In genomic region chr17:87531411-87532157, GRCm38 (mm10) we compare ENCODE assay signal across 8 mouse cellular contexts.
DNase-seq lines count a peak whose midpoint lies in the region; ATAC-seq and TF ChIP-seq lines count a peak whose summit lies in the region.

No protein-coding gene starts in this region.

- H3K27me3 ChIP-seq in cerebellum, adult 2 months (ENCODE audit: control insufficient read depth, insufficient read depth, low read length): no peaks in the 10 kb centered on the region
- no peaks in the 10 kb centered on the region for H3K27me3 ChIP-seq in intestine, embryonic 16.5 days (replicated peaks; ENCODE audit: control insufficient read depth, insufficient read depth, low read length)
- no peaks in the 10 kb centered on the region; the same call in 1 of the 2 replicates for H3K27me3 ChIP-seq in liver, embryonic 15.5 days
- H3K27me3 ChIP-seq in neural tube, embryonic 11.5 days (ENCODE audit: control insufficient read depth, insufficient read depth, low read length): no peaks in the 10 kb centered on the region

- H3K27ac ChIP-seq in cerebellum, adult 2 months (ENCODE audit: insufficient read depth, low read length): no peak overlapping the region
- H3K27ac ChIP-seq in intestine, embryonic 16.5 days (ENCODE audit: low read length): peak overlapping the region; percentile 78
- peak overlapping the region; percentile 38; the same call in 1 of the 2 replicates for H3K27ac ChIP-seq in liver, embryonic 15.5 days (replicated peaks)
- H3K27ac ChIP-seq in neural tube, embryonic 11.5 days (ENCODE audit: low read depth, low read length): no peak overlapping the region

- DNase-seq in cerebellum, adult 2 months: peak; percentile 15 to 23
- no peak for DNase-seq in cerebellum, adult 11-12 months
- DNase-seq in brain, embryonic 14.5 days (ENCODE audit: low read depth): peak; percentile 60
- DNase-seq in gastrocnemius, postnatal 36 days: peak; percentile 38 to 51
- peak; percentile 39 for DNase-seq in neural tube, embryonic 11.5 days (ENCODE audit: low spot score)
- no peak for DNase-seq in spleen, postnatal 36 days (ENCODE audit: low spot score in 2 of 2)

- peak overlapping the region; percentile 65 for H3K9ac ChIP-seq in intestine, embryonic 16.5 days (ENCODE audit: low read depth, low read length)
- H3K9ac ChIP-seq in liver, embryonic 15.5 days: no peak overlapping the region
- peak overlapping the region; percentile 20 for H3K9ac ChIP-seq in neural tube, embryonic 11.5 days (ENCODE audit: low read length)

- WGBS in cerebellum, adult 2 months: 16% methylated on average over 21 of the region's 21 CpGs
- WGBS in intestine, embryonic 16.5 days: 7% methylated on average over 21 of the region's 21 CpGs
- WGBS in liver, embryonic 15.5 days (ENCODE audit: insufficient replicate concordance): 8% methylated on average over 21 of the region's 21 CpGs
- 4% methylated on average over 21 of the region's 21 CpGs for WGBS in neural tube, embryonic 11.5 days

- peak overlapping the region; percentile 78 for H3K4me3 ChIP-seq in cerebellum, adult 2 months (replicated peaks; ENCODE audit: insufficient read depth, low read depth, low read length)
- H3K4me3 ChIP-seq in intestine, embryonic 16.5 days (ENCODE audit: low read length): peak overlapping the region; percentile 48
- peak overlapping the region; percentile 41 for H3K4me3 ChIP-seq in liver, embryonic 15.5 days (replicated peaks)
- peak overlapping the region; percentile 31 for H3K4me3 ChIP-seq in neural tube, embryonic 11.5 days (ENCODE audit: low read depth, low read length)

- no peak for TF ChIP-seq POLR2A in cerebellum, adult 2 months (IDR thresholded peaks at IDR 0.05; ENCODE audit: borderline replicate concordance, insufficient read depth, low read length)
- no peak for TF ChIP-seq POLR2A in brain, embryonic 14.5 days (IDR thresholded peaks at IDR 0.05; ENCODE audit: borderline replicate concordance, extremely low read depth, insufficient read depth, insufficient read length, poor library complexity, severe bottlenecking)

- peak overlapping the region; percentile 63 for H3K4me2 ChIP-seq in intestine, embryonic 16.5 days (ENCODE audit: low read depth, low read length)
- H3K4me2 ChIP-seq in liver, embryonic 15.5 days: peak overlapping the region; percentile 68
- peak overlapping the region; percentile 57 for H3K4me2 ChIP-seq in neural tube, embryonic 11.5 days (ENCODE audit: low read depth)

- no peaks in the 10 kb centered on the region for H3K9me3 ChIP-seq in intestine, embryonic 16.5 days (ENCODE audit: control insufficient read depth, low read length)
- H3K9me3 ChIP-seq in liver, embryonic 15.5 days (replicated peaks): no peaks in the 10 kb centered on the region
- H3K9me3 ChIP-seq in neural tube, embryonic 11.5 days (ENCODE audit: control insufficient read depth, low read length): no peaks in the 10 kb centered on the region

- ATAC-seq in intestine, embryonic 16.5 days: peak; percentile 73
- peak; percentile 27; the same call in 1 of the 2 replicates for ATAC-seq in liver, embryonic 15.5 days (ENCODE audit: insufficient read depth)
- no peak; the same call in 1 of the 2 replicates for ATAC-seq in neural tube, embryonic 11.5 days (ENCODE audit: insufficient read depth, low FRiP score, low TSS enrichment)

- intact Hi-C loops in gastrocnemius, postnatal 36 days (cut with DNase I): loop anchor here (2.0 kb wide), 2 partner anchors 39 to 85 kb away; partner anchors contain the start of gene Calm2

- TF ChIP-seq CTCF in cerebellum, adult 2 months (IDR thresholded peaks at IDR 0.05; ENCODE audit: borderline replicate concordance, insufficient read depth, low read depth, low read length): no peak
- TF ChIP-seq CTCF in brain, embryonic 14.5 days (IDR thresholded peaks at IDR 0.05; ENCODE audit: borderline replicate concordance, extremely low read depth, insufficient read depth, insufficient read length): no peak

- no peaks in the 10 kb centered on the region for H3K36me3 ChIP-seq in intestine, embryonic 16.5 days (ENCODE audit: control insufficient read depth, insufficient read depth, low read length)
- H3K36me3 ChIP-seq in liver, embryonic 15.5 days (replicated peaks): no peaks in the 10 kb centered on the region
- H3K36me3 ChIP-seq in neural tube, embryonic 11.5 days (ENCODE audit: control insufficient read depth, insufficient read depth, low read length): no peaks in the 10 kb centered on the region

- peaks cover 7% of the 10 kb centered on the region for H3K4me1 ChIP-seq in cerebellum, adult 2 months (ENCODE audit: control insufficient read depth, insufficient read depth, low read length)
- H3K4me1 ChIP-seq in intestine, embryonic 16.5 days (ENCODE audit: control insufficient read depth, insufficient read depth, low read length): peaks cover 20% of the 10 kb centered on the region
- peaks cover 29% of the 10 kb centered on the region for H3K4me1 ChIP-seq in liver, embryonic 15.5 days (replicated peaks)
- H3K4me1 ChIP-seq in neural tube, embryonic 11.5 days (ENCODE audit: control insufficient read depth, insufficient read depth, low read length): peaks cover 6% of the 10 kb centered on the region

Comparison
In these comparisons a context has a peak if more than half of its experiments do, and no peak if none do; other contexts are left out.
1. DNase-seq: peak in cerebellum, adult 2 months (2 of 2), brain, embryonic 14.5 days (single experiment), gastrocnemius, postnatal 36 days (2 of 2) and neural tube, embryonic 11.5 days (single experiment); none in cerebellum, adult 11-12 months (single experiment) and spleen, postnatal 36 days (0 of 2).
2. H3K27ac ChIP-seq: peak in intestine, embryonic 16.5 days (single experiment) and liver, embryonic 15.5 days (single experiment); none in cerebellum, adult 2 months (single experiment) and neural tube, embryonic 11.5 days (single experiment).
3. Peak in every context shown above with its lines, with median percentiles within 50 percentile points of each other: H3K4me3 ChIP-seq and H3K4me2 ChIP-seq.